Mouse (Mus musculus): ENCODE measurements around the gene Olfr351.

The Olfr351 gene

GRCm38 (mm10) chr2:36862560-36862959, at the start of gene Olfr351:
Olfr351 (minus strand) TSS chr2:36862660.
- no peak for DNase-seq (ENCODE audit: low read depth, low spot score)

- no peak for DNase-seq (ENCODE audit: low read depth, low spot score)
Measured at GRCm38 (mm10) chr2:36905380-36905779, 42.9 kb upstream of the Olfr351 start, which contains the start of gene Olfr354. Olfr354 (plus strand) TSS chr2:36905680.

- no peak for DNase-seq (ENCODE audit: low read depth, low spot score)
Measured at GRCm38 (mm10) chr2:36897114-36897513, 34.7 kb upstream of the Olfr351 start.

GRCm38 (mm10) chr2:36892836-36893235, 30.4 kb upstream of the Olfr351 start, which contains the start of gene Olfr353:
Olfr353 (minus strand) TSS chr2:36892936.
- DNase-seq (ENCODE audit: low read depth, low spot score): no peak

- no peak for DNase-seq (ENCODE audit: low read depth, low spot score)
Measured at GRCm38 (mm10) chr2:36868160-36868559, 5.7 kb upstream of the Olfr351 start, which contains the start of gene Olfr352. Olfr352 (plus strand) TSS chr2:36868460.

GRCm38 (mm10) chr2:36846010-36846409, 16.4 kb downstream of the Olfr351 start, which contains the start of gene Olfr350:
Olfr350 (plus strand) TSS chr2:36846310.
- no peak for DNase-seq (ENCODE audit: low read depth, low spot score)

- DNase-seq (ENCODE audit: low read depth, low spot score): no peak
Measured at GRCm38 (mm10) chr2:36816932-36817331, 45.5 kb downstream of the Olfr351 start, which contains the start of gene Olfr3. Olfr3 (minus strand) TSS chr2:36817032.
